Mouse (Mus musculus) frontal cortex, postnatal 36 days (tissue): ENCODE measurements around the gene Ndufb11.

Experiments used
- DNase-seq, 2 experiments: peaks; one replicate each; pipeline ENCODE4 v3.0.0; 2022; ENCODE audit warnings: low spot score in 2 of 2

Gene Ndufb11

GRCm38 (mm10) chrX:20617176-20617902 is at the start of gene Ndufb11, which contains the start of gene Rbm10:
TSS of gene Ndufb11 (minus strand) at chrX:20617619.
TSS of gene Rbm10 (plus strand) at chrX:20617503.
- DNase-seq = peak; percentile 78 to 84

DNA sequence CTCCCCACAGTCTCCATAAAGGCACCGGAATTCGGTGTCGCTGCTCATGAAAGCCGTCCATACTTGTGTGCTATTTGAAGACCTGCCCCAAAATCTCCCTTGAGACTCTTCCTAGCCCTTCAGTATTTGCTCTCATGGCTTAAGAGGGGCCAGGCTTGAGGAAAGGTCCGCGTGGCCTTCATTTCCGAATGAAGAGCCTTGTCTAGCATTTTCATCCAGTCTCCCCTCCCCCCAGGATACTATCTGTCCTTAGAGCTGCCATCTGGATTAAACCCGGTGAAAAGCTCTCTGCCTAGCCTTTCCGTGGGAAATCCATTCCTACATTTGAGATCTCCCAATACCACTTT is 46.0 kb upstream of the Ndufb11 start:
- peak in 1 of 2 experiments; percentile 10 for DNase-seq

DNA sequence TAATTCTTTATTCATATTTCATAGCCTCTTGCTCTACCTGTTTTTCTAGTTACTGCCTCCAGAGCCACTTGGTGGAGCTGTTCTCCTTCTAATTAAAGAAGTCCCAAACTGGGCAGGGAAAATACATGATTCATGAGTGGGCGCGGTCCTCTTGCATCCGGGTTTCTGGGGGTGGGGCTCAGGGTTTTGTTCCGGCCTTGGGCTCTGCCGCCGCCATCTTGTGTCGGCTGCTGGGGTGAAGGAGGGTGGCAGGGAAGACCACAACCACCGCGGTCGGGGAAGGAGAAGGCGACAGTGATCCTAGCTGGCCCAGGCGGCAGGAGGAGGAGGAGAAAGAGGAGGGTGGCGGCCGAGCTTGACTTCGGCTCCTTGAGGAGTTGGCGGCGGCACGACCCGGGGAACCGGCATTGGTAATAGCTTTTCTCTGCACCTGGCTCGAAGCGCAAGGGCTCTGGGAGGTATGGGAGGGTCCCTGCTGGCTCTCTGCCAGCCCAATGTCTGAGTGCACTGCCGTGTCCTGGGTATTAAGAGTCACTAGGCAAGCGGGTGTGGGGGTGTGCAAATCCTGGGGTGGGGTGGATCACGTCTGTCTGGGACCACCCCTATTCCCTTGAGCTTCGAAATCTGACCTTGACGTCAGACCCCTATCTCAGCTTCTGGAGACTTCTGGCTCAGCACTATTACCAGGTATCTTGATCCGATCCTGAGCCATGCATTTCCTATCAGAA is 45.5 kb upstream of the Ndufb11 start:
- peak; percentile 69 to 83 for DNase-seq

- no peak for DNase-seq
Measured at GRCm38 (mm10) chrX:20662317-20662715, 44.9 kb upstream of the Ndufb11 start.

DNA sequence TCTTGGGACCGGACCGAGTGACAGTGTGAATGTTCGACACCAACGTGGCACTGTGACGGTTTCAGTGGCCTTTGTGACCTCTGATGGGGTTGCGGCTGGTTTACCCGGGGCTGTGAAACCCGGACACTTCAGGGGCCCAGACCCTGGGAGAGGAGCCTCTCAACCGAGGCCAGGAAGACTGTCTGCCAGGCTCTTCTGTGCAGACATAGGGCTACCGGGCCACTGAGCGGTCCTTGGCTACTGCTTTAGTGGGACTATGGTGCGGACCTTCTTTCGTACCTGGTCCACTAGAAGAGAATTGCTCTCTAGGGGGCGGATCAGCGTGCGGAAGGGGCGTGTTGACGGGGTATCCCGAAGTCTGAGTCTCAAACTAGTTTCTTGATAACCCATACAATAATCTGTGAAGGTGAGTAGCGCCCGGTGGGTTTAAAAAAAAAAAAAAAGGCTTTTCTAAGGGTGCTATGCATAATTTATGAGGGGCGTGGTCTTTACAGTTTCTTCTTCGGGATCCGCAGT is 41.5 kb upstream of the Ndufb11 start:
- DNase-seq = no peak

DNA sequence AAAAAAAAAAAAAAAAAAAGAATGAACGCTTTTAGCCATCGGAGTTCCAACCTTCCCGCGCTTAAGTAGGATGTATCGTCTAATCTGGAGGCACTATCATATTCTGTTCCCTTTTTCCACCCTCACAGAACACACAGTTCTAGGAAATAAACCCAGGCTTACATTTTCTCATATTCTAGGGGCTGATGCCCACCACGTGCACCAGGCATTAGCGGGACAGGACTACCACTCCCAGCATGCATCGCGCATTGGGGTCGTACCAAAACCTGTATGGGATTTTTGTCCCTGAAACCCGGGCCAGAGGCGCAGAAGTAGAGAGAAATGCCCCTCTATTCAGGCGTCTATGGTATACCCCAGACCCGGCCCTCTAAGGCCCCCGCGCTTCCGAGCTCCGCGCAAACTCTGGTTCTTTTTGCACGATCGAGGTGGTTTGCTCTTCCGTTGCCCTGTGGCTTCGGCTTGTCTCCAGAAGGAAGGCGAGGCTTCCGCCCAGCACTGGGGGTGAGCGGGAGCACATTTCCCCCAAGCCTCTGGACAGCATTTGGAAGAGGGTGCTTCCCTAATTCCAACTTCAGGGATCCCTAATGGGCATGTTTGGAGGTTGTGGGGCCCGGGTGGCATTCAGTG is 40.7 kb upstream of the Ndufb11 start, which contains the start of gene Uba1:
Uba1 (plus strand) TSS at position 301 of the 627 bp plus-strand sequence.
- DNase-seq = peak; percentile 78 to 81

DNA sequence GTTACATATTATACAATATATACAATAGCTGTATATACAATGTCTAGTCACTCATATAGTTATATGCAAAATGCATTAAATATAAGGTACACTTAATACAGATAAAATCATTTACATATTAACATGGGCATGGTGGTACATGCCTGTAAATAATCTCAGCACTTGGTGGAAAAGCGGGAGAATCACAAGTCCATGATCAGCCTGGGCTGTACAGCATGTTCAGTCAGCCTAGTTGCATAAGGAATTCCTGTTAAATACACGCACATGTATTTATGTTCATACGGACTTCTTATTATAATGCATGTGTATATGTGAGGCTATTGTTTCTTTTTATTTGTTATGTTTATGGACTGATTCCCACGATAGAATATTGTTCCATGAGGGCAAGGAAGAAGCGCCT is 40.2 kb upstream of the Ndufb11 start:
- DNase-seq = no peak

GRCm38 (mm10) chrX:20644780-20645179 is 27.4 kb upstream of the Ndufb11 start:
- no peak for DNase-seq

DNA sequence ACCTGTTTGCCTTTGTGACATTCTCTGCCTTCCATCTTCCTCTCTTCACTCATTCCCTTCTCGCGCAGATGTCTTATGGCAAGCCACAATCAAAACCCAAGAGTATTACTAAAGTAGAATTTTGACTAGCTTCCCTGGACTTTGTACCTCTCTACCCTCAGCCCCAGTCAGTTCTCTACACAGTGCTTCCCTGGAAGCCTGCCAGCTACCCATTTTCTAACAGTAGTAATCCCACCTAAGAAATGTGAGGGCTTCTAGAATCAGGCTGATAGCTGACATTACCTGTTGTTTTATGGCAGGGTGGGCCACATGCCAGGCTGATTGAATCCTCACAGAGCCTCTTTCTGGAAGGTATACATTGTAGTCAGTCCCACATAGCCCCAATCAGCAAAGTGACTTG is 20.7 kb upstream of the Ndufb11 start:
- DNase-seq = no peak

GRCm38 (mm10) chrX:20617903-20618399 is 532 bp upstream of the Ndufb11 start:
- DNase-seq = peak in 1 of 2 experiments; percentile 35

DNA sequence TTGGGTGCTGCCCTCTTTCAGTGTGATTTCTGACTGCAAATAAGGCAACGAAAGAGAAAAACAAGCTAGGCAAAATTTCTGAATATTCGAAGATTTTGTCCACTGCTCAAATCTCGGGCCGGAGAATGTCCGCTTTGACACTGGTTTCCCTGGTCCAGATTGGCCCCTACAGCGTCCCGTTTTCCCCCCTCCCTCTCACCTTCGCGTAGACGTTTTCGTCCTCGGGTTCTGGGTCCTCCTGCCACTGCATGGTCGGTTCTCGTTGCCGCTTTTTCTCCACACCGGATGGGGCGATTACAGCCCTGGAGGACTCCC is 601 bp downstream of the Ndufb11 start:
- peak; percentile 44 to 65 for DNase-seq

DNA sequence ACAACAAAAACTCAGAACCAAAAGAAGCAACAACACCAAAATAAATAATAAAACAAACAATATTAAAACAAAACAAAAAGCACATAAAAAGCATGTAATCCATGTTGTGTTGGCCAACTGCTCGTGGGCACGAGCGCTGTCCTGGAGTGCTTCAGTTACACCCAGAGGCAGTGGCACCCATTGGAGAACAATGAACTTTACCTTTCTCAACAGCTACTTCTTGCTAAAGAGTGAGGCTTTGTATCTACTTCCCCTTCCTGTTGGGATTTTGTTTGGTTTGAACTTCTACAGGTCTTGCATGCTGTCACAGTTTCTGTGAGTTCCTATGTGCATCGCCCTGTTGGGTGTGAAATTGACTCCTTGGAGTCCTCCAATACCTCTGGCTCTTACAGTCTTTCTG is 8.9 kb downstream of the Ndufb11 start:
- no peak for DNase-seq

DNA sequence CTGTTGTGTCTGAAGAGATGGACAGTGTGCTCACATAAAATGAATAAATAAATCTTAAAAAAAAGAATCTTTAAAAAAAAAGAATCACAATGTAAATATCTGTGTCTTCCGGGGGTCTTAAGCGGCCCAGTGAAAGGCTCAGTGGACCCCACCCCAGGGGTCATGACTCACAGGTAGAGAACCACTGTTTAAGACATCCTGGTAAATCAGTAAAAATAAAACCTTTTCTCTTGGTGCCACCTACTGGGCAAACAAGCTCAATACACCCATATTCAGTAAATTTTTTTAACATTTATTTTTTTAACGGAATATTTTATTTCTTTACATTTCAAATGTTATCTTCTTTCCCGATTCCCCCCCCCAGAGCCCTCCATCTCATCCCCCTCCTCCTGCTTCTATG is 29.5 kb downstream of the Ndufb11 start:
- DNase-seq = no peak

DNA sequence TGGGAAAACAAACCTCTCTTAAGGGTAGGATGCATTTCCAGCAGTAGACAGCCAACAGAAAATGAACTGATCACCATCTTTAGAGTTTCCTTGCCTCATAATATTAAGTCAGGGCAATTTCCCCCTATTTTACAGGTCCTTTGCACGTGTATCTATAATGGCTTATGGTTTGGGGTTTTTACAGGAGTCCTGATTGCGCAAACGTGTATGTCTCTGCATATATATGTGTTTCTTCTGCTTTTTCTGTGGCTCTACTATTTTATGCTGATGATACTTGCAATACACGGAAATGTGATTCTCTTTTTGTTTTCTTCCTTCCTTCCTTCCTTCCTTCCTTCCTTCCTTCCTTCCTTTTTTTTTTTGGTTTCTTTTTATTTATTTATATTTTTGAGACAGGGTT is 43.5 kb downstream of the Ndufb11 start:
- DNase-seq = no peak

- no peak for DNase-seq
Measured at GRCm38 (mm10) chrX:20572683-20573082, 44.7 kb downstream of the Ndufb11 start.

GRCm38 (mm10) chrX:20571024-20571423 is 46.4 kb downstream of the Ndufb11 start:
- DNase-seq = no peak
